Mouse (Mus musculus) liver, postnatal 0 days (tissue): Measurements from ENCODE around the gene Ccdc162.

Experiments used
- CTCF ChIP-seq: sonication (generic); IDR thresholded peaks from 2 replicates; pipeline ENCODE4 v1.5.1; 2016; ENCODE audit warnings: antibody characterized with exemption, low read depth
- EP300 ChIP-seq: IDR thresholded peaks from 2 replicates; pipeline ENCODE4 v1.6.1; 2016; ENCODE audit warnings: antibody characterized with exemption, low read depth, mild to moderate bottlenecking

- TF ChIP-seq CTCF: no peak
- TF ChIP-seq EP300: no peak
Measured at GRCm38 (mm10) chr10:41500941-41501340, 215.5 kb downstream of the Ccdc162 start.
